ENCODE assay signal across 8 mouse cellular contexts in genomic region chr7:98962547-98963311, GRCm38 (mm10).
A peak's percentile ranks its signal among the peaks of the same experiment; 100 is the strongest.
DNase-seq lines count a peak whose midpoint lies in the region; ATAC-seq and TF ChIP-seq lines count a peak whose summit lies in the region.

No protein-coding gene starts in this region.

- no peak for TF ChIP-seq EP300 in heart, postnatal 0 days (IDR thresholded peaks at IDR 0.05; ENCODE audit: low read depth)
- no peak for TF ChIP-seq EP300 in stomach, postnatal 0 days (optimal IDR thresholded peaks at IDR 0.05)

- peaks cover 1 to 18% of the 10 kb centered on the region in 2 experiments; a peak in 3 of 4 replicates for H3K4me1 ChIP-seq in ES-E14 (ENCODE audit: control insufficient read depth in 2 of 2, insufficient read depth in 2 of 2, low read length in 2 of 2, poor library complexity in 1 of 2)
- H3K4me1 ChIP-seq in forebrain, embryonic 11.5 days (replicated peaks; ENCODE audit: control insufficient read depth, insufficient read depth, low read length) = no peaks in the 10 kb centered on the region; the same call in 1 of the 2 replicates
- H3K4me1 ChIP-seq in heart, postnatal 0 days (ENCODE audit: control insufficient read depth, insufficient read depth) = peaks cover 5% of the 10 kb centered on the region; the same call in 1 of the 2 replicates
- H3K4me1 ChIP-seq in neural tube, embryonic 13.5 days (replicated peaks) = peaks cover 29% of the 10 kb centered on the region
- no peaks in the 10 kb centered on the region for H3K4me1 ChIP-seq in stomach, postnatal 0 days (replicated peaks; ENCODE audit: control insufficient read depth, insufficient read depth)

- in situ Hi-C loops in ES-E14 (cut with MboI; ENCODE audit: low sequenced_read_pairs in 2 of 2, unreplicated experiment in 2 of 2) = no loop called here

- peak overlapping the region; percentile 49 for H3K9ac ChIP-seq in ES-E14 (ENCODE audit: insufficient read depth, low read depth, low read length, poor library complexity, severe bottlenecking)
- no peak overlapping the region for H3K9ac ChIP-seq in forebrain, embryonic 11.5 days (ENCODE audit: low read length)
- H3K9ac ChIP-seq in heart, postnatal 0 days (replicated peaks; ENCODE audit: low read depth, low read length) = no peak overlapping the region
- no peak overlapping the region for H3K9ac ChIP-seq in neural tube, embryonic 13.5 days
- H3K9ac ChIP-seq in stomach, postnatal 0 days (ENCODE audit: low read length) = no peak overlapping the region

- no peak overlapping the region for H3K4me2 ChIP-seq in forebrain, embryonic 11.5 days (ENCODE audit: low read depth, low read length, severe bottlenecking)
- H3K4me2 ChIP-seq in heart, postnatal 0 days (ENCODE audit: low read depth, low read length) = no peak overlapping the region
- no peak overlapping the region for H3K4me2 ChIP-seq in neural tube, embryonic 13.5 days
- no peak overlapping the region for H3K4me2 ChIP-seq in stomach, postnatal 0 days (replicated peaks; ENCODE audit: low read depth)

- no peaks in the 10 kb centered on the region for H3K9me3 ChIP-seq in ES-E14 (ENCODE audit: control insufficient read depth, insufficient read depth, low read depth, low read length)
- no peaks in the 10 kb centered on the region for H3K9me3 ChIP-seq in forebrain, embryonic 11.5 days (ENCODE audit: control insufficient read depth, low read length)
- H3K9me3 ChIP-seq in heart, postnatal 0 days (replicated peaks; ENCODE audit: control insufficient read depth, low read length) = no peaks in the 10 kb centered on the region
- no peaks in the 10 kb centered on the region for H3K9me3 ChIP-seq in neural tube, embryonic 13.5 days
- H3K9me3 ChIP-seq in stomach, postnatal 0 days (ENCODE audit: control insufficient read depth, low read length) = no peaks in the 10 kb centered on the region

- peak overlapping the region; percentile 34; the same call in 1 of the 2 replicates for H3K27ac ChIP-seq in ES-E14 (ENCODE audit: insufficient read depth, low read depth, low read length, poor library complexity, severe bottlenecking)
- no peak overlapping the region for H3K27ac ChIP-seq in forebrain, embryonic 11.5 days (ENCODE audit: low read depth, low read length)
- no peak overlapping the region for H3K27ac ChIP-seq in heart, postnatal 0 days (ENCODE audit: low read depth)
- H3K27ac ChIP-seq in neural tube, embryonic 13.5 days (replicated peaks) = 0 out of 2 replicates have a peak overlapping the region, but pooled peaks have one; percentile 9
- no peak overlapping the region for H3K27ac ChIP-seq in stomach, postnatal 0 days (replicated peaks)

- 44% methylated on average over 13 of the region's 13 CpGs for WGBS in forebrain, embryonic 11.5 days
- WGBS in heart, postnatal 0 days = 20% methylated on average over 13 of the region's 13 CpGs
- WGBS in neural tube, embryonic 13.5 days = 25% methylated on average over 13 of the region's 13 CpGs
- 38% methylated on average over 13 of the region's 13 CpGs for WGBS in stomach, postnatal 0 days

- H3K27me3 ChIP-seq in forebrain, embryonic 11.5 days (ENCODE audit: control insufficient read depth, insufficient read depth, low read length) = no peaks in the 10 kb centered on the region
- no peaks in the 10 kb centered on the region for H3K27me3 ChIP-seq in heart, postnatal 0 days (ENCODE audit: control insufficient read depth, insufficient read depth, low read length)
- H3K27me3 ChIP-seq in neural tube, embryonic 13.5 days = no peaks in the 10 kb centered on the region
- H3K27me3 ChIP-seq in stomach, postnatal 0 days (ENCODE audit: control insufficient read depth, insufficient read depth, low read length) = no peaks in the 10 kb centered on the region

- H3K36me3 ChIP-seq in ES-E14 (ENCODE audit: control insufficient read depth, insufficient read depth, low read length, poor library complexity, severe bottlenecking) = no peaks in the 10 kb centered on the region
- no peaks in the 10 kb centered on the region for H3K36me3 ChIP-seq in forebrain, embryonic 11.5 days (ENCODE audit: control insufficient read depth, insufficient read depth, low read length)
- H3K36me3 ChIP-seq in heart, postnatal 0 days (replicated peaks; ENCODE audit: control insufficient read depth, insufficient read depth, low read length) = no peaks in the 10 kb centered on the region
- H3K36me3 ChIP-seq in neural tube, embryonic 13.5 days = no peaks in the 10 kb centered on the region
- H3K36me3 ChIP-seq in stomach, postnatal 0 days (ENCODE audit: control insufficient read depth, insufficient read depth, low read length) = no peaks in the 10 kb centered on the region

- TF ChIP-seq CTCF in heart, postnatal 0 days (IDR thresholded peaks at IDR 0.05; ENCODE audit: low read depth) = peak; percentile 91
- TF ChIP-seq CTCF in stomach, postnatal 0 days (IDR thresholded peaks at IDR 0.05; ENCODE audit: low read depth) = peak; percentile 88

- H3K4me3 ChIP-seq in ES-E14 (ENCODE audit: insufficient read depth in 1 of 2, low read depth in 1 of 2, low read length in 2 of 2, poor library complexity in 1 of 2, severe bottlenecking in 1 of 2) = peak overlapping the region; percentile 19 to 24; a peak in 1 of 4 replicates
- no peak overlapping the region for H3K4me3 ChIP-seq in forebrain, embryonic 11.5 days (ENCODE audit: low read depth, low read length)
- no peak overlapping the region for H3K4me3 ChIP-seq in heart, postnatal 0 days (ENCODE audit: low read depth, low read length)
- H3K4me3 ChIP-seq in neural tube, embryonic 13.5 days = no peak overlapping the region
- H3K4me3 ChIP-seq in stomach, postnatal 0 days (ENCODE audit: low read depth, low read length) = no peak overlapping the region

- peak; percentile 82 for DNase-seq in ES-E14 (ENCODE audit: low read depth, low spot score)
- DNase-seq in c-Kit-positive CD71-positive TER-119-negative erythroid progenitor cells, embryonic 14.5 days (ENCODE audit: low read depth) = peak; percentile 58
- DNase-seq in forebrain, embryonic 11.5 days (ENCODE audit: low spot score) = peak; percentile 81
- peak; percentile 66 for DNase-seq in heart, postnatal 0 days (ENCODE audit: low spot score)
- peak; percentile 69 to 76 for DNase-seq in kidney, postnatal 25 days
- peak; percentile 55 to 67 for DNase-seq in lung, adult 18-20 months
- peak; percentile 68 for DNase-seq in stomach, postnatal 0 days (ENCODE audit: low spot score)

- ATAC-seq in forebrain, embryonic 11.5 days (replicated peaks; ENCODE audit: low FRiP score) = peak; percentile 63; the same call in 1 of the 2 replicates
- peak; percentile 88 for ATAC-seq in heart, postnatal 0 days (ENCODE audit: insufficient read depth, low read depth)
- ATAC-seq in neural tube, embryonic 13.5 days (ENCODE audit: low read depth) = peak; percentile 70
- peak; percentile 89 for ATAC-seq in stomach, postnatal 0 days (ENCODE audit: low FRiP score, low TSS enrichment)

TF ChIP-seq in ES-E14, 5 proteins besides CTCF, POLR2A, EP300 and RAD21:
- no peak for TF ChIP-seq CHD2 (IDR thresholded peaks at IDR 0.05; ENCODE audit: low read depth, low read length)
- TF ChIP-seq ZC3H11A (IDR thresholded peaks at IDR 0.05; ENCODE audit: borderline replicate concordance, low read depth, low read length) = 0 out of 2 replicates have a peak, but pooled peaks have one; percentile 17

Comparison
In these comparisons a context has a peak if more than half of its experiments do, and no peak if none do; other contexts are left out.
1. H3K27ac ChIP-seq: peak in ES-E14 (single experiment) and neural tube, embryonic 13.5 days (single experiment); none in forebrain, embryonic 11.5 days (single experiment), heart, postnatal 0 days (single experiment) and stomach, postnatal 0 days (single experiment).
2. H3K4me3 ChIP-seq: peak in ES-E14 (2 of 2); none in forebrain, embryonic 11.5 days (single experiment), heart, postnatal 0 days (single experiment), neural tube, embryonic 13.5 days (single experiment) and stomach, postnatal 0 days (single experiment).
3. Peak in every context shown above with its lines, with median percentiles within 50 percentile points of each other: DNase-seq and ATAC-seq.